Mouse (Mus musculus): ENCODE measurements at regions not wholly inside any gene's neighbourhood (a gene's known extent, or its start where the extent isn't known, plus 50 kb on each side); places are given as distances from the start of the nearest gene placed in this dataset.
A peak's percentile ranks its signal among the peaks of the same experiment; 100 is the strongest.

GRCm38 (mm10) chr15:40223272-40223671, 89.1 kb downstream of the 9330182O14Rik start:
- no peak for TF ChIP-seq POLR2AphosphoS2 (IDR thresholded peaks at IDR 0.05; ENCODE audit: low read length)
- TF ChIP-seq EP300 (IDR thresholded peaks at IDR 0.05; ENCODE audit: low read depth in 1 of 2, low read length in 2 of 2): no peak
- TF ChIP-seq KAT2A (conservative IDR thresholded peaks at IDR 0.05; ENCODE audit: low read depth, low read length): no peak
- TF ChIP-seq CTCF (IDR thresholded peaks at IDR 0.05 in 2 of 3, conservative IDR thresholded peaks at IDR 0.05 in 1 of 3; ENCODE audit: control insufficient read depth in 1 of 3, insufficient read depth in 1 of 3, low read depth in 2 of 3, low read length in 3 of 3, poor library complexity in 1 of 3, severe bottlenecking in 1 of 3): peak in 2 of 3 experiments; percentile 34 to 44; a peak in 4 of 6 replicates
- TF ChIP-seq MAX (IDR thresholded peaks at IDR 0.05; ENCODE audit: low read length): no peak
- no peak for TF ChIP-seq MXI1 (IDR thresholded peaks at IDR 0.05; ENCODE audit: low read depth, low read length)
- no peak for TF ChIP-seq USF2 (IDR thresholded peaks at IDR 0.05; ENCODE audit: borderline replicate concordance in 1 of 2, insufficient read depth in 1 of 2, low read depth in 1 of 2, low read length in 2 of 2)
- TF ChIP-seq POLR2A (IDR thresholded peaks at IDR 0.05; ENCODE audit: control insufficient read depth in 1 of 2, insufficient read depth in 1 of 2, low read depth in 1 of 2, low read length in 2 of 2, poor library complexity in 1 of 2): no peak
- TF ChIP-seq ZC3H11A (IDR thresholded peaks at IDR 0.05; ENCODE audit: low read depth, low read length): no peak
- TF ChIP-seq USF1 (IDR thresholded peaks at IDR 0.05; ENCODE audit: low read depth, low read length): no peak
- no peak for TF ChIP-seq ZNF384 (IDR thresholded peaks at IDR 0.05; ENCODE audit: low read depth, low read length)

Data from MEL (cell line).